Mouse (Mus musculus): ENCODE measurements around the gene Scoc. TPM values are rescaled to one million over a fixed set of nuclear protein-coding genes. Genes with fewer than 3 reads are reported as not detected.

Gene Scoc
- total and polyA plus RNA-seq, 2 experiments from 2014 or later = 179 to 441 TPM

GRCm38 (mm10) chr8:83389316-83390005, 68.7 kb downstream of the Scoc start, which contains the start of gene Clgn:
TSS of gene Clgn (plus strand) at chr8:83389867.
- Histone ChIP-seq H3K36me3 (ENCODE audit: insufficient read depth, low read length) (no peaks in the 10 kb centered on the region), H3K27ac (no peak within 1 kb of the TSS; the same call in 1 of the 2 replicates), H3K9ac (replicated peaks; ENCODE audit: low read length) (peak within 1 kb of the TSS; percentile 74), H3K27me3 (ENCODE audit: insufficient read depth, low read length) (no peaks in the 10 kb centered on the region; the same call in 1 of the 2 replicates), H3K4me2 (ENCODE audit: low read depth, low read length) (peak within 1 kb of the TSS; percentile 82), H3K4me1 (ENCODE audit: insufficient read depth, low read length) (0 out of 2 replicates have a peak, but pooled peaks cover 4% of the 10 kb centered on the region), H3K9me3 (ENCODE audit: low read length) (no peaks in the 10 kb centered on the region), H3K4me3 (ENCODE audit: low read length) (peak within 1 kb of the TSS; percentile 77)
- peak; percentile 89 for ATAC-seq
- DNase-seq (ENCODE audit: low spot score) = peak; percentile 85
- WGBS = 4% methylated on average over 40 of the region's 41 CpGs
- TF ChIP-seq CTCF (IDR thresholded peaks at IDR 0.05; ENCODE audit: low read depth) = no peak

DNA sequence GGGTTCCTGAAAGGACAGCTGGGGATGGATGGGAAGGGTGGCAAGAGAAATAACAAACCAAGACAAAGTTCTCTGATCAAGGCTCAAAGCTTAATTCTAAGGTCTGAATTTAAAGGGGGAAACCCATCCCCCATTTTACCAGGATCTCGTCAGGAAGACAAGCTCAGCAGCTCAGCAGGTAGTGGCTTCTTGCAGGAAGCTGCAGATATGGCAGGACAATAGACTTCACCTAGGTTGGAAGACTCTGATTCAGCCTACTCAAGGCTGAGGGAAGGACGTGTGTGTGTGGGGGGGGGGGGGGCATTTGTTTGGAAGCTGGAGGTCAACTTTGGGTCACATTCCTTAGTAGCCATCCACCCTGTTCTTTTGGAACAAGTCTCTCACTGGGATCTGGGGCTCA, 75.3 kb downstream of the Scoc start:
- Histone ChIP-seq H3K27ac (no peak overlapping the region), H3K4me2 (ENCODE audit: low read depth, low read length) (no peak overlapping the region), H3K4me1 (ENCODE audit: insufficient read depth, low read length) (no peaks in the 10 kb centered on the region), H3K27me3 (ENCODE audit: insufficient read depth, low read length) (no peaks in the 10 kb centered on the region), H3K9ac (replicated peaks; ENCODE audit: low read length) (no peak overlapping the region), H3K4me3 (ENCODE audit: low read length) (no peak overlapping the region), H3K9me3 (ENCODE audit: low read length) (no peaks in the 10 kb centered on the region), H3K36me3 (ENCODE audit: insufficient read depth, low read length) (no peaks in the 10 kb centered on the region)
- ATAC-seq (no peak), DNase-seq (ENCODE audit: low spot score) (no peak)
- WGBS = 31% methylated on average over 2 of the region's 2 CpGs
- TF ChIP-seq CTCF (IDR thresholded peaks at IDR 0.05; ENCODE audit: low read depth) = no peak

GRCm38 (mm10) chr8:83381016-83381415, 77.2 kb downstream of the Scoc start:
- H3K27ac ChIP-seq = no peak overlapping the region
- 81% methylated on average over 2 of the region's 2 CpGs for WGBS
- no peak for TF ChIP-seq CTCF (IDR thresholded peaks at IDR 0.05; ENCODE audit: low read depth)
- DNase-seq (ENCODE audit: low spot score) (no peak), ATAC-seq (no peak)
- no peaks in the 10 kb centered on the region for H3K36me3 ChIP-seq (ENCODE audit: insufficient read depth, low read length)
- H3K4me2 ChIP-seq (ENCODE audit: low read depth, low read length) = no peak overlapping the region
- H3K27me3 ChIP-seq (ENCODE audit: insufficient read depth, low read length) = no peaks in the 10 kb centered on the region
- H3K4me3 ChIP-seq (ENCODE audit: low read length) = no peak overlapping the region
- H3K9me3 ChIP-seq (ENCODE audit: low read length) = no peaks in the 10 kb centered on the region
- no peak overlapping the region for H3K9ac ChIP-seq (replicated peaks; ENCODE audit: low read length)
- no peaks in the 10 kb centered on the region for H3K4me1 ChIP-seq (ENCODE audit: insufficient read depth, low read length)

- H3K27ac ChIP-seq = no peak overlapping the region
- no peaks in the 10 kb centered on the region for H3K27me3 ChIP-seq (ENCODE audit: insufficient read depth, low read length)
- H3K4me3 ChIP-seq (ENCODE audit: low read length) = no peak overlapping the region
- H3K36me3 ChIP-seq (ENCODE audit: insufficient read depth, low read length) = no peaks in the 10 kb centered on the region
- ATAC-seq (no peak), DNase-seq (ENCODE audit: low spot score) (no peak)
- TF ChIP-seq CTCF (IDR thresholded peaks at IDR 0.05; ENCODE audit: low read depth) = no peak
- 78% methylated on average over 4 of the region's 4 CpGs for WGBS
- no peaks in the 10 kb centered on the region for H3K4me1 ChIP-seq (ENCODE audit: insufficient read depth, low read length)
- H3K9me3 ChIP-seq (ENCODE audit: low read length) = no peaks in the 10 kb centered on the region
- H3K9ac ChIP-seq (replicated peaks; ENCODE audit: low read length) = no peak overlapping the region
- H3K4me2 ChIP-seq (ENCODE audit: low read depth, low read length) = no peak overlapping the region
Measured at GRCm38 (mm10) chr8:83380141-83380540, 78.0 kb downstream of the Scoc start.

Other genes with a start within 250 kb of the Scoc start
- 0.29 and 0.31 TPM in 2 replicates for gene Ucp1, start 168.0 kb downstream of the Scoc start, total RNA-seq (2014; rRNA removed)
- 0.09 and 0.14 TPM in 2 replicates for gene Ucp1, start 168.0 kb downstream of the Scoc start, polyA plus RNA-seq (2015; fragmentation: Nextera tagmentation; extraction: Ambion mirVana)
- 13.7 and 14.4 TPM in 2 replicates for gene Elmod2, start 125.9 kb downstream of the Scoc start, total RNA-seq (2014; rRNA removed)
- 10.6 and 12.0 TPM in 2 replicates for gene Elmod2, start 125.9 kb downstream of the Scoc start, polyA plus RNA-seq (2015; fragmentation: Nextera tagmentation; extraction: Ambion mirVana)
- gene Mgat4d, start 109.9 kb downstream of the Scoc start, total RNA-seq (2014; rRNA removed) = not detected in 2 replicates
- not detected in 2 replicates for gene Mgat4d, start 109.9 kb downstream of the Scoc start, polyA plus RNA-seq (2015; fragmentation: Nextera tagmentation; extraction: Ambion mirVana)
- 5.4 and 5.5 TPM in 2 replicates for gene Clgn, start 68.5 kb downstream of the Scoc start, total RNA-seq (2014; rRNA removed)
- 13.1 and 13.3 TPM in 2 replicates for gene Clgn, start 68.5 kb downstream of the Scoc start, polyA plus RNA-seq (2015; fragmentation: Nextera tagmentation; extraction: Ambion mirVana)
- gene Olfr370, start 77.4 kb upstream of the Scoc start, total RNA-seq (2014; rRNA removed) = 0.05 TPM in 1 of 2 replicates, not detected in the other
- 0.08 TPM in 1 of 2 replicates, not detected in the other for gene Olfr370, start 77.4 kb upstream of the Scoc start, polyA plus RNA-seq (2015; fragmentation: Nextera tagmentation; extraction: Ambion mirVana)
- 124 and 186 TPM in 2 replicates for gene Ndufb7, start 108.3 kb upstream of the Scoc start, total RNA-seq (2014; rRNA removed)
- gene Ndufb7, start 108.3 kb upstream of the Scoc start, polyA plus RNA-seq (2015; fragmentation: Nextera tagmentation; extraction: Ambion mirVana) = 436 and 442 TPM in 2 replicates
- 1,283 and 1,409 TPM in 2 replicates for gene Tecr, start 149.6 kb upstream of the Scoc start, total RNA-seq (2014; rRNA removed)
- gene Tecr, start 149.6 kb upstream of the Scoc start, polyA plus RNA-seq (2015; fragmentation: Nextera tagmentation; extraction: Ambion mirVana) = 1,550 and 1,625 TPM in 2 replicates
- gene Dnajb1, start 149.8 kb upstream of the Scoc start, total RNA-seq (2014; rRNA removed) = 35.3 and 42.7 TPM in 2 replicates
- gene Dnajb1, start 149.8 kb upstream of the Scoc start, polyA plus RNA-seq (2015; fragmentation: Nextera tagmentation; extraction: Ambion mirVana) = 60.1 and 65.0 TPM in 2 replicates
- 71.5 and 84.9 TPM in 2 replicates for gene Gipc1, start 194.3 kb upstream of the Scoc start, total RNA-seq (2014; rRNA removed)
- gene Gipc1, start 194.3 kb upstream of the Scoc start, polyA plus RNA-seq (2015; fragmentation: Nextera tagmentation; extraction: Ambion mirVana) = 114 and 121 TPM in 2 replicates
- gene Ptger1, start 208.3 kb upstream of the Scoc start, total RNA-seq (2014; rRNA removed) = 2.6 and 4.7 TPM in 2 replicates
- 0.40 and 0.49 TPM in 2 replicates for gene Ptger1, start 208.3 kb upstream of the Scoc start, polyA plus RNA-seq (2015; fragmentation: Nextera tagmentation; extraction: Ambion mirVana)
- 54.7 and 65.6 TPM in 2 replicates for gene Pkn1, start 240.8 kb upstream of the Scoc start, total RNA-seq (2014; rRNA removed)
- 18.2 and 21.8 TPM in 2 replicates for gene Pkn1, start 240.8 kb upstream of the Scoc start, polyA plus RNA-seq (2015; fragmentation: Nextera tagmentation; extraction: Ambion mirVana)

All from hindbrain, postnatal 0 days (tissue).